Mouse (Mus musculus): ENCODE measurements around the gene Cyp2e1. TPM values are rescaled to one million over a fixed set of nuclear protein-coding genes. Genes with fewer than 3 reads are reported as not detected.

The Cyp2e1 gene
- polyA plus RNA-seq, 2 experiments = 0.05 TPM; not detected in 1

GRCm38 (mm10) chr7:140747402-140747801 lies 16.1 kb upstream of the Cyp2e1 start:
- 86% methylated on average over 3 of the region's 3 CpGs for WGBS
- no peak for ATAC-seq (ENCODE audit: low FRiP score, low read depth)
- H3K27ac ChIP-seq (replicated peaks; ENCODE audit: low read depth, low read length) = no peak overlapping the region

GRCm38 (mm10) chr7:140748116-140748826 lies 15.3 kb upstream of the Cyp2e1 start:
- no peak for TF ChIP-seq POLR2A (IDR thresholded peaks at IDR 0.05; ENCODE audit: borderline replicate concordance, extremely low read depth, insufficient read depth, insufficient read length)
- no peaks in the 10 kb centered on the region for H3K4me1 ChIP-seq (ENCODE audit: control insufficient read depth, insufficient read depth, low read length)
- 83% methylated on average over 6 of the region's 6 CpGs for WGBS
- H3K9ac ChIP-seq (ENCODE audit: low read depth, low read length, severe bottlenecking) = no peak overlapping the region
- DNase-seq (ENCODE audit: low spot score) (no peak), ATAC-seq (ENCODE audit: low FRiP score, low read depth) (no peak)
- H3K4me3 ChIP-seq (replicated peaks; ENCODE audit: low read length) = no peak overlapping the region
- H3K9me3 ChIP-seq (ENCODE audit: control insufficient read depth, low read length) = no peaks in the 10 kb centered on the region
- H3K27me3 ChIP-seq (ENCODE audit: control insufficient read depth, insufficient read depth, low read length) = no peaks in the 10 kb centered on the region
- H3K36me3 ChIP-seq (ENCODE audit: control insufficient read depth, insufficient read depth, low read length) = no peaks in the 10 kb centered on the region
- no peak overlapping the region for H3K4me2 ChIP-seq (replicated peaks; ENCODE audit: low read depth, low read length, severe bottlenecking)
- no peak overlapping the region for H3K27ac ChIP-seq (replicated peaks; ENCODE audit: low read depth, low read length)

More at GRCm38 (mm10) chr7:140747402-140747801, 16.1 kb upstream of the Cyp2e1 start:
- no peaks in the 10 kb centered on the region for H3K27me3 ChIP-seq (ENCODE audit: control insufficient read depth, insufficient read depth, low read length)
- H3K4me2 ChIP-seq (replicated peaks; ENCODE audit: low read depth, low read length, severe bottlenecking) = no peak overlapping the region
- H3K4me3 ChIP-seq (replicated peaks; ENCODE audit: low read length) = no peak overlapping the region
- no peak overlapping the region for H3K9ac ChIP-seq (ENCODE audit: low read depth, low read length, severe bottlenecking)
- H3K9me3 ChIP-seq (ENCODE audit: control insufficient read depth, low read length) = no peaks in the 10 kb centered on the region
- no peaks in the 10 kb centered on the region for H3K4me1 ChIP-seq (ENCODE audit: control insufficient read depth, insufficient read depth, low read length)
- no peak for TF ChIP-seq POLR2A (IDR thresholded peaks at IDR 0.05; ENCODE audit: borderline replicate concordance, extremely low read depth, insufficient read depth, insufficient read length)
- no peaks in the 10 kb centered on the region for H3K36me3 ChIP-seq (ENCODE audit: control insufficient read depth, insufficient read depth, low read length)
- no peak for DNase-seq (ENCODE audit: low spot score)

GRCm38 (mm10) chr7:140748827-140749160 lies 14.7 kb upstream of the Cyp2e1 start:
- H3K27ac ChIP-seq (replicated peaks; ENCODE audit: low read depth, low read length) = no peak overlapping the region
- DNase-seq (ENCODE audit: low spot score) (no peak), ATAC-seq (ENCODE audit: low FRiP score, low read depth) (no peak)
- no peaks in the 10 kb centered on the region for H3K36me3 ChIP-seq (ENCODE audit: control insufficient read depth, insufficient read depth, low read length)
- 80% methylated on average over 3 of the region's 3 CpGs for WGBS
- H3K4me1 ChIP-seq (ENCODE audit: control insufficient read depth, insufficient read depth, low read length) = no peaks in the 10 kb centered on the region
- no peaks in the 10 kb centered on the region for H3K27me3 ChIP-seq (ENCODE audit: control insufficient read depth, insufficient read depth, low read length)
- no peak overlapping the region for H3K4me3 ChIP-seq (replicated peaks; ENCODE audit: low read length)
- no peak overlapping the region for H3K4me2 ChIP-seq (replicated peaks; ENCODE audit: low read depth, low read length, severe bottlenecking)
- no peaks in the 10 kb centered on the region for H3K9me3 ChIP-seq (ENCODE audit: control insufficient read depth, low read length)
- TF ChIP-seq POLR2A (IDR thresholded peaks at IDR 0.05; ENCODE audit: borderline replicate concordance, extremely low read depth, insufficient read depth, insufficient read length) = no peak
- no peak overlapping the region for H3K9ac ChIP-seq (ENCODE audit: low read depth, low read length, severe bottlenecking)

- ATAC-seq (ENCODE audit: low FRiP score, low read depth) (no peak), DNase-seq (ENCODE audit: low spot score) (no peak)
- Histone ChIP-seq H3K9ac (ENCODE audit: low read depth, low read length, severe bottlenecking) (no peak overlapping the region), H3K9me3 (ENCODE audit: control insufficient read depth, low read length) (no peaks in the 10 kb centered on the region), H3K4me1 (ENCODE audit: control insufficient read depth, insufficient read depth, low read length) (no peaks in the 10 kb centered on the region), H3K27me3 (ENCODE audit: control insufficient read depth, insufficient read depth, low read length) (no peaks in the 10 kb centered on the region), H3K36me3 (ENCODE audit: control insufficient read depth, insufficient read depth, low read length) (no peaks in the 10 kb centered on the region), H3K4me3 (replicated peaks; ENCODE audit: low read length) (no peak overlapping the region), H3K27ac (replicated peaks; ENCODE audit: low read depth, low read length) (no peak overlapping the region), H3K4me2 (replicated peaks; ENCODE audit: low read depth, low read length, severe bottlenecking) (no peak overlapping the region)
- no peak for TF ChIP-seq POLR2A (IDR thresholded peaks at IDR 0.05; ENCODE audit: borderline replicate concordance, extremely low read depth, insufficient read depth, insufficient read length)
Observed at GRCm38 (mm10) chr7:140754556-140754955, 9.0 kb upstream of the Cyp2e1 start.

- H3K4me1 ChIP-seq (ENCODE audit: control insufficient read depth, insufficient read depth, low read length) = no peaks in the 10 kb centered on the region
- no peak overlapping the region for H3K4me3 ChIP-seq (replicated peaks; ENCODE audit: low read length)
- ATAC-seq (ENCODE audit: low FRiP score, low read depth) (no peak), DNase-seq (ENCODE audit: low spot score) (no peak)
- no peak for TF ChIP-seq POLR2A (IDR thresholded peaks at IDR 0.05; ENCODE audit: borderline replicate concordance, extremely low read depth, insufficient read depth, insufficient read length)
- H3K27me3 ChIP-seq (ENCODE audit: control insufficient read depth, insufficient read depth, low read length) = no peaks in the 10 kb centered on the region
- H3K27ac ChIP-seq (replicated peaks; ENCODE audit: low read depth, low read length) = no peak overlapping the region
- no peak overlapping the region for H3K9ac ChIP-seq (ENCODE audit: low read depth, low read length, severe bottlenecking)
- no peak overlapping the region for H3K4me2 ChIP-seq (replicated peaks; ENCODE audit: low read depth, low read length, severe bottlenecking)
- 62% methylated on average over 4 of the region's 4 CpGs for WGBS
- H3K36me3 ChIP-seq (ENCODE audit: control insufficient read depth, insufficient read depth, low read length) = no peaks in the 10 kb centered on the region
- H3K9me3 ChIP-seq (ENCODE audit: control insufficient read depth, low read length) = no peaks in the 10 kb centered on the region
Observed at GRCm38 (mm10) chr7:140756151-140756854, 7.2 kb upstream of the Cyp2e1 start.

Data from limb, embryonic 14.5 days (tissue).